ENCODE assay signal across 26 mouse cellular contexts in genomic region chr2:31663804-31664180, GRCm38 (mm10). TPM values are rescaled to one million over a fixed set of nuclear protein-coding genes. Genes with fewer than 3 reads are reported as not detected.
DNase-seq lines count a peak whose midpoint lies in the region; ATAC-seq and TF ChIP-seq lines count a peak whose summit lies in the region.
"Had no signal": no experiment of that assay in that cellular context is flagged by ENCODE, and none has a peak within 500 bp of the region (broad histone marks: within the 10 kb centered on the region; RNA-seq: fewer than 3 reads in every experiment).

No protein-coding gene starts in this region.

- no peak overlapping the region for H3K27ac ChIP-seq in kidney, adult 2 months (ENCODE audit: insufficient read depth, low read depth, low read length)
- H3K27ac ChIP-seq in kidney, embryonic 14.5 days (ENCODE audit: low read depth, low read length): no peak overlapping the region
- H3K27ac ChIP-seq in liver, adult 2 months (replicated peaks; ENCODE audit: insufficient read depth, low read depth, low read length): no peak overlapping the region

- H3K36me3 ChIP-seq in kidney, adult 2 months (ENCODE audit: control insufficient read depth, insufficient read depth, low read length): no peaks in the 10 kb centered on the region
- H3K36me3 ChIP-seq in kidney, embryonic 14.5 days (ENCODE audit: control insufficient read depth, insufficient read depth, low read length): no peaks in the 10 kb centered on the region
- no peaks in the 10 kb centered on the region for H3K36me3 ChIP-seq in liver, adult 2 months (ENCODE audit: control insufficient read depth, insufficient read depth, low read length)
- H3K36me3 ChIP-seq: G1E had no signal

- TF ChIP-seq CTCF in kidney, adult 2 months (conservative IDR thresholded peaks at IDR 0.05; ENCODE audit: insufficient read depth, insufficient read length, low read depth, low read length): no peak
- no peak for TF ChIP-seq CTCF in liver, adult 2 months (IDR thresholded peaks at IDR 0.05; ENCODE audit: low read depth, low read length)

- no peaks in the 10 kb centered on the region for H3K27me3 ChIP-seq in kidney, adult 2 months (replicated peaks; ENCODE audit: control insufficient read depth, insufficient read depth, low read length)
- no peaks in the 10 kb centered on the region for H3K27me3 ChIP-seq in kidney, embryonic 14.5 days (ENCODE audit: control insufficient read depth, insufficient read depth, low read length)
- no peaks in the 10 kb centered on the region for H3K27me3 ChIP-seq in liver, adult 2 months (ENCODE audit: control insufficient read depth, insufficient read depth, low read length)
- H3K27me3 ChIP-seq: CH12.LX had no signal

- peaks cover 3% of the 10 kb centered on the region; the same call in 1 of the 2 replicates for H3K4me1 ChIP-seq in kidney, adult 2 months (ENCODE audit: control insufficient read depth, insufficient read depth, low read length)
- H3K4me1 ChIP-seq in kidney, embryonic 14.5 days (ENCODE audit: control insufficient read depth, insufficient read depth, low read length): no peaks in the 10 kb centered on the region
- H3K4me1 ChIP-seq in liver, adult 2 months (ENCODE audit: control insufficient read depth, insufficient read depth, low read length): peaks cover 3% of the 10 kb centered on the region; the same call in 1 of the 2 replicates

- 31% methylated on average over 1 of the region's 1 CpGs for WGBS in kidney, adult 2 months
- WGBS in kidney, embryonic 14.5 days: 73% methylated on average over 1 of the region's 1 CpGs
- WGBS in liver, adult 2 months: 31% methylated on average over 1 of the region's 1 CpGs

- no peak overlapping the region for H3K4me2 ChIP-seq in kidney, embryonic 14.5 days (replicated peaks; ENCODE audit: low read depth, low read length)

- H3K4me3 ChIP-seq in kidney, adult 2 months (ENCODE audit: insufficient read depth, low read depth, low read length): no peak overlapping the region
- H3K4me3 ChIP-seq in kidney, embryonic 14.5 days (ENCODE audit: low read length): no peak overlapping the region
- H3K4me3 ChIP-seq in liver, adult 2 months (ENCODE audit: insufficient read depth, low read depth, low read length): no peak overlapping the region

- no peak overlapping the region for H3K9ac ChIP-seq in kidney, embryonic 14.5 days (ENCODE audit: low read depth, low read length)
- H3K9ac ChIP-seq in liver, adult 2 months (ENCODE audit: low read depth, low read length): no peak overlapping the region

- no peaks in the 10 kb centered on the region for H3K79me2 ChIP-seq in liver, adult 2 months (ENCODE audit: control insufficient read depth, insufficient read depth, low read length)

- no peak for TF ChIP-seq POLR2A in kidney, adult 2 months (IDR thresholded peaks at IDR 0.05; ENCODE audit: low read depth, low read length)
- TF ChIP-seq POLR2A in liver, adult 2 months (IDR thresholded peaks at IDR 0.05; ENCODE audit: extremely low read depth, insufficient read depth, low read length): no peak

- H3K9me3 ChIP-seq in kidney, embryonic 14.5 days (ENCODE audit: control insufficient read depth, low read length): no peaks in the 10 kb centered on the region

- peak; percentile 73 for DNase-seq in kidney, adult 2 months
- DNase-seq in kidney, adult 11 months: no peak
- peak; percentile 64 for DNase-seq in kidney, adult 9 months
- DNase-seq in kidney, postnatal 14 days: peak; percentile 30
- DNase-seq in kidney, adult 18-20 months: no peak
- peak; percentile 86 for DNase-seq in liver, adult 2 months (ENCODE audit: extremely low read depth, low read depth, low spot score)
- no peak for DNase-seq in liver
- DNase-seq: adrenal gland, adult 2 months; adrenal gland, adult 8-10 months; adrenal gland, postnatal 10 days; adrenal gland, postnatal 14 days; adrenal gland, postnatal 25 days; adrenal gland, postnatal 36 days; B cell, adult 2 months; cerebellum, adult 11 months; cerebellum, adult 11-12 months had no signal

- no peak for ATAC-seq in kidney, embryonic 14.5 days (ENCODE audit: low FRiP score, low TSS enrichment)
- ATAC-seq: activated CD4-positive, CD25-positive, alpha-beta regulatory T cell, adult 4 months; CD4-positive, CD25-positive, alpha-beta regulatory T cell, adult 4 months; Patski had no signal

RNA-seq across cellular contexts. Expression of gene Exosc2, which starts 6.7 kb away (rescaled TPM):
- polyA plus RNA-seq in kidney, adult 2 months (2012; rRNA removed): 9.8 and 11.4 TPM in 2 replicates
- polyA plus RNA-seq in kidney, embryonic 14.5 days (2014; fragmentation: Nextera tagmentation; extraction: Ambion mirVana): 64.9 and 73.6 TPM in 2 replicates
- 9.8 and 10.4 TPM in 2 replicates for total RNA-seq in liver, adult 2 months (2014; rRNA removed)
- polyA plus RNA-seq in liver, adult 2 months (2012; rRNA removed): 5.5 and 6.3 TPM in 2 replicates

RNA-seq across cellular contexts. Expression of gene Prdm12, which starts 24.0 kb away (rescaled TPM):
- polyA plus RNA-seq in kidney, adult 2 months (2012; rRNA removed): not detected in 2 replicates
- not detected in 2 replicates for polyA plus RNA-seq in kidney, embryonic 14.5 days (2014; fragmentation: Nextera tagmentation; extraction: Ambion mirVana)
- not detected in 2 replicates for total RNA-seq in liver, adult 2 months (2014; rRNA removed)
- not detected in 2 replicates for polyA plus RNA-seq in liver, adult 2 months (2012; rRNA removed)
- total RNA-seq: adrenal gland, adult 18-20 months; adrenal gland, adult 2 months; adrenal gland, postnatal 10 days; adrenal gland, postnatal 14 days; adrenal gland, postnatal 25 days; adrenal gland, postnatal 36 days; adrenal gland, postnatal 4 days; CH12.LX; MEL had no signal
- polyA plus RNA-seq: activated CD4-positive, CD25-positive, alpha-beta regulatory T cell, adult 4 months; adrenal gland, adult 2 months; C2C12; CD4-positive, CD25-positive, alpha-beta regulatory T cell, adult 4 months; G1E; Patski had no signal

RNA-seq across cellular contexts. Expression of gene Abl1, which starts 24.4 kb away (rescaled TPM):
- 30.5 and 38.6 TPM in 2 replicates for polyA plus RNA-seq in kidney, adult 2 months (2012; rRNA removed)
- polyA plus RNA-seq in kidney, embryonic 14.5 days (2014; fragmentation: Nextera tagmentation; extraction: Ambion mirVana): 30.9 and 54.6 TPM in 2 replicates
- total RNA-seq in liver, adult 2 months (2014; rRNA removed): 13.0 and 14.1 TPM in 2 replicates
- polyA plus RNA-seq in liver, adult 2 months (2012; rRNA removed): 11.0 and 13.9 TPM in 2 replicates

Comparison
In these comparisons a context has a peak if more than half of its experiments do, and no peak if none do; other contexts are left out.
1. DNase-seq: peak in kidney, adult 2 months (single experiment), kidney, adult 9 months (single experiment), kidney, postnatal 14 days (single experiment) and liver, adult 2 months (single experiment); none in kidney, adult 11 months (single experiment), kidney, adult 18-20 months (single experiment) and liver (single experiment).